Mouse (Mus musculus) layer of hippocampus, adult 6 months (tissue): ENCODE measurements around the gene Chpt1. TPM values are rescaled to one million over a fixed set of nuclear protein-coding genes. Genes with fewer than 3 reads are reported as not detected.

Source experiments
- long read RNA-seq, 2 experiments: library from polyadenylated mRNA; unstranded; transcript quantifications; one replicate each; pipeline ENCODE4 v2.0.0; 2019 to 2020
- polyA plus RNA-seq: library from polyadenylated mRNA; unstranded; fragments of <200 nt; fragmentation: Nextera tagmentation; gene quantifications from 2 replicates; pipeline ENCODE4 v1.2.3, GENCODE M21; 2021

Chpt1 gene
- 31.4 and 40.6 TPM in 2 replicates for polyA plus RNA-seq
- long read RNA-seq, experiment 1, full-length matches to known transcripts = 46 of 68 reads
- long read RNA-seq, experiment 1, partial matches to known transcripts = 4 of 68 reads
- long read RNA-seq, experiment 1, other reads (novel, unspliced or antisense) = 18 of 68 reads
- long read RNA-seq, experiment 2, full-length matches to known transcripts = 134 of 163 reads
- long read RNA-seq, experiment 2, partial matches to known transcripts = 15 of 163 reads
- long read RNA-seq, experiment 2, other reads (novel, unspliced or antisense) = 14 of 163 reads

GRCm38 (mm10) chr10:88503421-88504314 is at the start of gene Chpt1:
Gene Chpt1, minus strand, starts transcription at chr10:88504073.

GRCm38 (mm10) chr10:88459502-88459992 is 44.3 kb downstream of the Chpt1 start, which contains the start of gene Sycp3:
Gene Sycp3, plus strand, starts transcription at chr10:88459569.

Other genes starting within 250 kb of the Chpt1 start
- 0.54 and 0.64 TPM in 2 replicates for gene Dram1, start 125.0 kb downstream of the Chpt1 start, polyA plus RNA-seq
- gene Gnptab, start 124.9 kb downstream of the Chpt1 start, polyA plus RNA-seq = 11.5 and 11.9 TPM in 2 replicates
- gene Sycp3, start 44.5 kb downstream of the Chpt1 start, polyA plus RNA-seq = 0.13 and 0.63 TPM in 2 replicates
- 0.68 and 0.75 TPM in 2 replicates for gene Mybpc1, start 101.1 kb upstream of the Chpt1 start, polyA plus RNA-seq
- gene Spic, start 180.9 kb upstream of the Chpt1 start, polyA plus RNA-seq = not detected in 2 replicates
- 220 and 243 TPM in 2 replicates for gene Arl1, start 226.8 kb upstream of the Chpt1 start, polyA plus RNA-seq